Mouse (Mus musculus): ENCODE measurements at regions not wholly inside any gene's neighbourhood (a gene's known extent, or its start where the extent isn't known, plus 50 kb on each side); places are given as distances from the start of the nearest gene placed in this dataset.
"Not testable (repeated sequence)": the region's sequence is repeated elsewhere in the genome, so short reads cannot be mapped to it uniquely, and the experiment has no call there.

DNA sequence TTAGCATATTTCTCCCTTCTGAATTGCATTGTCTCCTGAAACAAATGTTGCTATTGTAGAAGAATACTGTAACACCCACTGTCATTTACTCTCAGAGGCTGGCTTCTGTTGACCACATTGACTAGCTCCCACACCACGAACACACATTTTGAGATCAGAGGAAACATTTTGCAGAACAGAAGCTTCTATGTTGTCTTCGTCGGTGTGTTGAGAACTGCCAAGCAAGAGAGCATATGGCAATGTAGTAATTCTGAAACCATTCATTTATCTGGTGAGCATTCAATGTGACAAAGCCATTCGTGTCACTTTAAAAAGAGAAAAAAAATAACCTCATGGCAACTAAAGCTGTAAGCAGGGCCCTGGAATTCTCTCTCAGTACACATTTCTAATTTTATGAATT lies 343.9 kb downstream of the Car8 start:
- Histone ChIP-seq H3K4me3 (replicated peaks; ENCODE audit: control insufficient read depth, low read depth, low read length) (no peak overlapping the region), H3K27ac (ENCODE audit: control insufficient read depth, insufficient read depth, low read depth, low read length, poor library complexity) (no peak overlapping the region), H3K4me1 (ENCODE audit: control insufficient read depth, insufficient read depth, low read length) (no peaks in the 10 kb centered on the region)
- WGBS = 59% methylated on average over 4 of the region's 4 CpGs
- TF ChIP-seq POLR2A (IDR thresholded peaks at IDR 0.05; ENCODE audit: borderline replicate concordance, control insufficient read depth, low read depth, low read length) (no peak), CTCF (IDR thresholded peaks at IDR 0.05; ENCODE audit: control insufficient read depth, insufficient read depth, low read length) (no peak)

- Histone ChIP-seq H3K4me1 (ENCODE audit: control insufficient read depth, insufficient read depth, low read length) (no peaks in the 10 kb centered on the region), H3K4me3 (replicated peaks; ENCODE audit: control insufficient read depth, low read depth, low read length) (no peak overlapping the region), H3K27ac (ENCODE audit: control insufficient read depth, insufficient read depth, low read depth, low read length, poor library complexity) (no peak overlapping the region)
- WGBS = 78% methylated on average over 2 of the region's 2 CpGs
- TF ChIP-seq CTCF (IDR thresholded peaks at IDR 0.05; ENCODE audit: control insufficient read depth, insufficient read depth, low read length) = no peak
- no peak for TF ChIP-seq POLR2A (IDR thresholded peaks at IDR 0.05; ENCODE audit: borderline replicate concordance, control insufficient read depth, low read depth, low read length)
These were observed 347.7 kb downstream of the Car8 start for GRCm38 (mm10) chr4:7891128-7891527.

DNA sequence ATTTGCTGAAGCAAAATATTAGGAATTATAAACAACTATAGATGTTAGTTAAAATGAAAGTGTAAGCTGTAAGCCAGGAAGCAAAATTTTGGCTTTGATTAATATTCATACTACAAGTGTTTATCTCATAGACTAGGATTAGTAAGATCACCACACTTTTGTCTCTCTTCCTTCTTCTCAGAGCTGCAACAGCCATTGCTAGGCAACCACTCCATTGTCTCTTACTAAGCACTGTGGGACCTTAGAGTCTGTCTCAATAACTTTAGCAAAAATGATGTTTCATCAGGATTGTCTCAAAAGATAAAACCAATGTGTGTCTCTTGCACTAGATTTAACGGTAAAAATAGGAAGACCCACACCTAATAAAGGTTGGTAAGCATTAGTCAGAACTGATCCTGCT lies 384.3 kb downstream of the Car8 start:
- TF ChIP-seq POLR2A (IDR thresholded peaks at IDR 0.05; ENCODE audit: borderline replicate concordance, control insufficient read depth, low read depth, low read length) (no peak), CTCF (IDR thresholded peaks at IDR 0.05; ENCODE audit: control insufficient read depth, insufficient read depth, low read length) (no peak)
- Histone ChIP-seq H3K4me3 (replicated peaks; ENCODE audit: control insufficient read depth, low read depth, low read length) (no peak overlapping the region), H3K27ac (ENCODE audit: control insufficient read depth, insufficient read depth, low read depth, low read length, poor library complexity) (no peak overlapping the region), H3K4me1 (ENCODE audit: control insufficient read depth, insufficient read depth, low read length) (no peaks in the 10 kb centered on the region)
- 74% methylated on average over 1 of the region's 1 CpGs for WGBS

- no peak overlapping the region for H3K4me3 ChIP-seq (replicated peaks; ENCODE audit: control insufficient read depth, low read depth, low read length)
- H3K4me1 ChIP-seq (ENCODE audit: control insufficient read depth, insufficient read depth, low read length) = no peaks in the 10 kb centered on the region
- TF ChIP-seq CTCF (IDR thresholded peaks at IDR 0.05; ENCODE audit: control insufficient read depth, insufficient read depth, low read length) (no peak), POLR2A (IDR thresholded peaks at IDR 0.05; ENCODE audit: borderline replicate concordance, control insufficient read depth, low read depth, low read length) (no peak)
- WGBS = 49% methylated on average over 1 of the region's 1 CpGs
- no peak overlapping the region for H3K27ac ChIP-seq (ENCODE audit: control insufficient read depth, insufficient read depth, low read depth, low read length, poor library complexity)
These were observed 385.6 kb downstream of the Car8 start for GRCm38 (mm10) chr4:7853121-7853782.

DNA sequence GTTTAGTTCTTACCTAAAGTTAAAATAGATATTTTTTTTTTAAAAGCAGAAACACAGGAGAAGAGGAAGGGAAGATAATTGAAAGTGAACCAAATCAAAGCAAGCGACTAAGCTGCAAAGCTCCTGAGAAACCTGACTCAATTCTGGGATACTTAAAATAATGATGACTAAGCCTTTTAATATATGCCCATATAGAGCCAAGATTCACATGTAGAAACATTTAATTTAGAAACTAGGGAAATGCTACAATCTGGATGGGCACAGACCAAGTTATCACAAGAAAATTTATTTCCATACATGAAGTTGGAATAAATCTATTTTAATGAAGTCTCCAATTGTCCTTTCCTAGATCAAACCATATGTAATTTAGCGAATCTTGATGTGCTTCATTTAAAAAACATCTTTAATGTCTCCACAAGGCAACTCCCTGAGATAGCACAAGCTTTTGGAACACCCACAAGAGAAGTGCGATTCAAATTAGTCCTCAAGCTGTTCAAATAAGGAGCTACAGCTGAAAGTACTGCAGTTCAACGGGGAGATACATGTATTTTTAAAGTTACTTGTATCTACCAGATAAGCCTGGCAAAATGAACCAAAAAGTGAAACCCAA lies 386.7 kb downstream of the Car8 start:
- Histone ChIP-seq H3K27ac (ENCODE audit: control insufficient read depth, insufficient read depth, low read depth, low read length, poor library complexity) (no peak overlapping the region), H3K4me1 (ENCODE audit: control insufficient read depth, insufficient read depth, low read length) (no peaks in the 10 kb centered on the region), H3K4me3 (replicated peaks; ENCODE audit: control insufficient read depth, low read depth, low read length) (no peak overlapping the region)
- TF ChIP-seq CTCF (IDR thresholded peaks at IDR 0.05; ENCODE audit: control insufficient read depth, insufficient read depth, low read length) (no peak), POLR2A (IDR thresholded peaks at IDR 0.05; ENCODE audit: borderline replicate concordance, control insufficient read depth, low read depth, low read length) (no peak)
- WGBS = 71% methylated on average over 4 of the region's 4 CpGs

GRCm38 (mm10) chr4:7847411-7847810 lies 391.4 kb downstream of the Car8 start:
- Histone ChIP-seq H3K27ac (ENCODE audit: control insufficient read depth, insufficient read depth, low read depth, low read length, poor library complexity) (no peak overlapping the region), H3K4me1 (ENCODE audit: control insufficient read depth, insufficient read depth, low read length) (no peaks in the 10 kb centered on the region), H3K4me3 (replicated peaks; ENCODE audit: control insufficient read depth, low read depth, low read length) (no peak overlapping the region)
- TF ChIP-seq POLR2A (IDR thresholded peaks at IDR 0.05; ENCODE audit: borderline replicate concordance, control insufficient read depth, low read depth, low read length) = no peak
- no peak for TF ChIP-seq CTCF (IDR thresholded peaks at IDR 0.05; ENCODE audit: control insufficient read depth, insufficient read depth, low read length)
- 34% methylated on average over 5 of the region's 5 CpGs for WGBS

DNA sequence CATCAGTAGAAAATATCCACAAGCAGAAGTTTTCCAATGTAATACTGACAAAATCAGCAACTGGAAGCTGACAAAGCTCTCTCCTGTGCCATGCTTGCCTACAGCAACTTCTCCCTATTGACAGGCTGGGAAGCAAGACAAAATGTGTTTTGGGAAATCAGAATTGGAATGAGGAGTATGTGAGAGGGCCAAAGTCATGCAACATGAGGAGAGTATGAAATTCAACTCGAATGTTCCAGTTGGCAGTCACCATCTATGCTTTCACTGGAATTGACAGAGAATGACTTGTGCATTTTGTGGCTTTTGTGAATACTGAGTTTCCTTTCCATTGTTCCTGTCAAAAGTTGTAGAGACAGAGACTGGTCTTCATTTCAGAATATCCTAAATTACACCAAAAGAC lies 409.7 kb downstream of the Car8 start:
- TF ChIP-seq CTCF (IDR thresholded peaks at IDR 0.05; ENCODE audit: control insufficient read depth, insufficient read depth, low read length) (no peak), POLR2A (IDR thresholded peaks at IDR 0.05; ENCODE audit: borderline replicate concordance, control insufficient read depth, low read depth, low read length) (no peak)
- WGBS = 70% methylated on average over 1 of the region's 1 CpGs
- Histone ChIP-seq H3K27ac (ENCODE audit: control insufficient read depth, insufficient read depth, low read depth, low read length, poor library complexity) (no peak overlapping the region), H3K4me1 (ENCODE audit: control insufficient read depth, insufficient read depth, low read length) (no peaks in the 10 kb centered on the region), H3K4me3 (replicated peaks; ENCODE audit: control insufficient read depth, low read depth, low read length) (no peak overlapping the region)

DNA sequence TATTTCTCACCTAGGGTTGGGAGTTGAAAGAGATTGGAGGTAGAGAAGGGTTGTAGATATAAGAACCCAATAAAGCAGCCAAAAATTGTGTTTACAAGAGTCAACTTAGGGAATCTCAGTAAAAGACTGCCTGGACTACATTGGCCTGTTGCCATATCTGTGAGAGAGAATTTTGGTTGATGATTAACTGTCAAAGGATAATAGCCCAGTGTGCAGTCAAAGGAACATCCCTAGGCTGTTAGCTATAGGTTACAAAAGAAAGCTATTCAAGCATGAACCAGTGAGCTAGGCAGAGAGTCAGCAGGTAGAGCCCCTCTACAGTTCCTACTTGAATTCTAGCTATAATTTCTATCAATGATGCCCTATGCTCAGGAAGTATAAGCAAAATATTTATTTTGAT lies 419.0 kb downstream of the Car8 start:
- Histone ChIP-seq H3K4me1 (ENCODE audit: control insufficient read depth, insufficient read depth, low read length) (no peaks in the 10 kb centered on the region), H3K4me3 (replicated peaks; ENCODE audit: control insufficient read depth, low read depth, low read length) (no peak overlapping the region), H3K27ac (ENCODE audit: control insufficient read depth, insufficient read depth, low read depth, low read length, poor library complexity) (no peak overlapping the region)
- TF ChIP-seq CTCF (IDR thresholded peaks at IDR 0.05; ENCODE audit: control insufficient read depth, insufficient read depth, low read length) (no peak), POLR2A (IDR thresholded peaks at IDR 0.05; ENCODE audit: borderline replicate concordance, control insufficient read depth, low read depth, low read length) (no peak)

- H3K4me1 ChIP-seq (ENCODE audit: control insufficient read depth, insufficient read depth, low read length); H3K4me3 ChIP-seq (replicated peaks; ENCODE audit: control insufficient read depth, low read depth, low read length); H3K27ac ChIP-seq (ENCODE audit: control insufficient read depth, insufficient read depth, low read depth, low read length, poor library complexity): not testable (repeated sequence)
- 73% methylated on average over 1 of the region's 1 CpGs for whole genome bisulfite sequencing
These were observed 461.1 kb downstream of the Car8 start for GRCm38 (mm10) chr4:7777761-7778160.

Measured in bone marrow, adult 2 months (tissue).